Mouse (Mus musculus) forebrain, embryonic 14.5 days (tissue): ENCODE data around the gene Cdk19. TPM values are rescaled to one million over a fixed set of nuclear protein-coding genes. Genes with fewer than 3 reads are reported as not detected.

ENCODE experiments used
- ATAC-seq: fragments of 200-750 bp; cut with Nextera tagmentation; 2 replicates; pipeline ENCODE4 v1.8.0; 2017; ENCODE audit warnings: mild to moderate bottlenecking, moderate library complexity
- DNase-seq: peaks from one replicate; pipeline ENCODE4 v3.0.0-alpha.2; 2015; ENCODE audit warnings: low spot score
- H3K27ac ChIP-seq: fragments of 300-500 bp; sonication (generic); 2 replicates; pipeline ENCODE4 v1.5.1; 2014; ENCODE audit warnings: low read depth, mild to moderate bottlenecking, control low read depth, low read length, moderate library complexity
- H3K27me3 ChIP-seq: fragments of 300-500 bp; sonication (generic); replicated peaks from 2 replicates; pipeline ENCODE4 v1.6.1; 2014; ENCODE audit warnings: low read length, control low read depth, mixed read lengths; ENCODE audit not compliant: control insufficient read depth, insufficient read depth
- H3K36me3 ChIP-seq: fragments of 300-500 bp; sonication (generic); 2 replicates; pipeline ENCODE4 v1.6.1; 2014; ENCODE audit warnings: low read length, control low read depth; ENCODE audit not compliant: control insufficient read depth, insufficient read depth
- H3K4me1 ChIP-seq: fragments of 300-500 bp; sonication (generic); 2 replicates; pipeline ENCODE4 v1.6.1; 2014; ENCODE audit warnings: antibody characterized with exemption, low read length, control low read depth; ENCODE audit not compliant: control insufficient read depth, insufficient read depth
- H3K4me2 ChIP-seq: fragments of 300-500 bp; sonication (generic); 2 replicates; pipeline ENCODE4 v1.6.1; 2014; ENCODE audit warnings: mild to moderate bottlenecking, control low read depth, low read length
- H3K4me3 ChIP-seq: fragments of 300-500 bp; sonication (generic); 2 replicates; pipeline ENCODE4 v1.5.1; 2014; ENCODE audit warnings: low read depth, low read length, control low read depth
- H3K9ac ChIP-seq: fragments of 300-500 bp; sonication (generic); 2 replicates; pipeline ENCODE4 v1.6.1; 2014; ENCODE audit warnings: mild to moderate bottlenecking, low read length, control low read depth, moderate library complexity
- H3K9me3 ChIP-seq: fragments of 300-500 bp; sonication (generic); replicated peaks from 2 replicates; pipeline ENCODE4 v1.6.1; 2016; ENCODE audit warnings: low read length, control low read depth, mixed read lengths; ENCODE audit not compliant: control insufficient read depth
- WGBS: fragments of 180-500 bp; shearing (Covaris S2); extraction: QIAGEN DNeasy Blood & Tissue Kit; methylation state at CpG from one replicate; pipeline ENCODE4 v1.1.7; 2014; 5-methylcytosine and 5-hydroxymethylcytosine counted together
- polyA plus RNA-seq: library from polyadenylated mRNA; unstranded; fragments of >200 nt; fragmentation: Nextera tagmentation; extraction: Ambion mirVana; gene quantifications from 2 replicates; pipeline ENCODE4 v1.2.1, GENCODE M21; 2014

Gene Cdk19
- polyA plus RNA-seq, 1 experiment from 2014 or later = 16.6 TPM

- Histone ChIP-seq H3K4me2 (no peak overlapping the region), H3K4me1 (no peaks in the 10 kb centered on the region), H3K4me3 (no peak overlapping the region), H3K27me3 (no peaks in the 10 kb centered on the region), H3K9me3 (no peaks in the 10 kb centered on the region), H3K27ac (no peak overlapping the region), H3K36me3 (no peaks in the 10 kb centered on the region), H3K9ac (no peak overlapping the region)
- 53% methylated on average over 6 of the region's 6 CpGs for WGBS
- ATAC-seq (no peak), DNase-seq (no peak)
These were observed 29.3 kb upstream of the Cdk19 start for GRCm38 (mm10) chr10:40309884-40310635.

GRCm38 (mm10) chr10:40312781-40313180 lies 26.6 kb upstream of the Cdk19 start:
- H3K4me1 ChIP-seq = no peaks in the 10 kb centered on the region
- ATAC-seq (no peak), DNase-seq (no peak)
- no peak overlapping the region for H3K4me3 ChIP-seq
- no peak overlapping the region for H3K9ac ChIP-seq
- H3K9me3 ChIP-seq = no peaks in the 10 kb centered on the region
- H3K36me3 ChIP-seq = no peaks in the 10 kb centered on the region
- no peak overlapping the region for H3K27ac ChIP-seq
- no peak overlapping the region for H3K4me2 ChIP-seq
- WGBS = 86% methylated on average over 4 of the region's 4 CpGs
- no peaks in the 10 kb centered on the region for H3K27me3 ChIP-seq

- no peak overlapping the region for H3K27ac ChIP-seq
- 63% methylated on average over 7 of the region's 7 CpGs for WGBS
- H3K4me3 ChIP-seq = no peak overlapping the region
These were observed 22.4 kb upstream of the Cdk19 start for GRCm38 (mm10) chr10:40316841-40317585.

GRCm38 (mm10) chr10:40320306-40320705 lies 19.1 kb upstream of the Cdk19 start:
- Histone ChIP-seq H3K27ac (no peak overlapping the region), H3K27me3 (no peaks in the 10 kb centered on the region), H3K36me3 (no peaks in the 10 kb centered on the region), H3K4me1 (no peaks in the 10 kb centered on the region), H3K4me3 (no peak overlapping the region), H3K9ac (no peak overlapping the region), H3K9me3 (no peaks in the 10 kb centered on the region), H3K4me2 (no peak overlapping the region)
- 92% methylated on average over 10 of the region's 10 CpGs for WGBS
- DNase-seq = no peak
- no peak for ATAC-seq

More at GRCm38 (mm10) chr10:40316841-40317585, 22.4 kb upstream of the Cdk19 start:
- no peak for DNase-seq
- no peak overlapping the region for H3K4me2 ChIP-seq
- H3K36me3 ChIP-seq = no peaks in the 10 kb centered on the region
- H3K9me3 ChIP-seq = no peaks in the 10 kb centered on the region
- no peak overlapping the region for H3K9ac ChIP-seq
- H3K27me3 ChIP-seq = no peaks in the 10 kb centered on the region
- no peaks in the 10 kb centered on the region for H3K4me1 ChIP-seq
- ATAC-seq = no peak

- no peak for DNase-seq
- Histone ChIP-seq H3K4me1 (no peaks in the 10 kb centered on the region), H3K9ac (no peak overlapping the region), H3K4me3 (no peak overlapping the region), H3K9me3 (no peaks in the 10 kb centered on the region), H3K27ac (no peak overlapping the region), H3K4me2 (no peak overlapping the region), H3K36me3 (no peaks in the 10 kb centered on the region), H3K27me3 (no peaks in the 10 kb centered on the region)
- ATAC-seq = no peak
- 82% methylated on average over 9 of the region's 9 CpGs for WGBS
These were observed 11.3 kb upstream of the Cdk19 start for GRCm38 (mm10) chr10:40328004-40328551.

- no peak for ATAC-seq
- no peak overlapping the region for H3K4me3 ChIP-seq
- WGBS = 94% methylated on average over 1 of the region's 1 CpGs
These were observed 9.1 kb upstream of the Cdk19 start for GRCm38 (mm10) chr10:40330262-40330661.

GRCm38 (mm10) chr10:40332864-40333263 lies 6.5 kb upstream of the Cdk19 start:
- Histone ChIP-seq H3K36me3 (no peaks in the 10 kb centered on the region), H3K4me1 (no peaks in the 10 kb centered on the region), H3K9me3 (no peaks in the 10 kb centered on the region), H3K9ac (no peak overlapping the region), H3K4me3 (no peak overlapping the region), H3K27me3 (no peaks in the 10 kb centered on the region), H3K27ac (no peak overlapping the region), H3K4me2 (no peak overlapping the region)
- ATAC-seq (no peak), DNase-seq (no peak)
- 54% methylated on average over 6 of the region's 6 CpGs for WGBS

More at GRCm38 (mm10) chr10:40330262-40330661, 9.1 kb upstream of the Cdk19 start:
- Histone ChIP-seq H3K36me3 (no peaks in the 10 kb centered on the region), H3K4me2 (no peak overlapping the region), H3K27me3 (no peaks in the 10 kb centered on the region), H3K27ac (no peak overlapping the region), H3K9me3 (no peaks in the 10 kb centered on the region), H3K4me1 (no peaks in the 10 kb centered on the region), H3K9ac (no peak overlapping the region)
- no peak for DNase-seq

- Histone ChIP-seq H3K4me1 (no peaks in the 10 kb centered on the region), H3K9ac (no peak overlapping the region), H3K36me3 (no peaks in the 10 kb centered on the region), H3K4me2 (no peak overlapping the region), H3K27me3 (no peaks in the 10 kb centered on the region), H3K27ac (no peak overlapping the region), H3K4me3 (no peak overlapping the region), H3K9me3 (no peaks in the 10 kb centered on the region)
- ATAC-seq (no peak), DNase-seq (no peak)
- WGBS = 82% methylated on average over 4 of the region's 4 CpGs
These were observed 2.7 kb downstream of the Cdk19 start for GRCm38 (mm10) chr10:40342036-40342435.
